Mouse (Mus musculus) liver, embryonic 14.5 days (tissue): Measurements from ENCODE around the gene Ruvbl2.

Experiments used
- CTCF ChIP-seq: IDR thresholded peaks from 2 replicates; pipeline ENCODE4 v1.5.1; 2016; ENCODE audit warnings: antibody characterized with exemption, low read depth, control low read depth
- EP300 ChIP-seq: IDR thresholded peaks from 2 replicates; pipeline ENCODE4 v1.6.1; 2016; ENCODE audit warnings: antibody characterized with exemption, low read depth

GRCm38 (mm10) chr7:45413864-45414739, 23.8 kb downstream of the Ruvbl2 start:
- TF ChIP-seq EP300 (no peak), CTCF (no peak)
